Mouse (Mus musculus): Measurements from ENCODE around the gene Ubash3b. TPM values are rescaled to one million over a fixed set of nuclear protein-coding genes. Genes with fewer than 3 reads are reported as not detected.

Gene Ubash3b
- polyA plus RNA-seq, 1 experiment, result 85.5 TPM

DNA sequence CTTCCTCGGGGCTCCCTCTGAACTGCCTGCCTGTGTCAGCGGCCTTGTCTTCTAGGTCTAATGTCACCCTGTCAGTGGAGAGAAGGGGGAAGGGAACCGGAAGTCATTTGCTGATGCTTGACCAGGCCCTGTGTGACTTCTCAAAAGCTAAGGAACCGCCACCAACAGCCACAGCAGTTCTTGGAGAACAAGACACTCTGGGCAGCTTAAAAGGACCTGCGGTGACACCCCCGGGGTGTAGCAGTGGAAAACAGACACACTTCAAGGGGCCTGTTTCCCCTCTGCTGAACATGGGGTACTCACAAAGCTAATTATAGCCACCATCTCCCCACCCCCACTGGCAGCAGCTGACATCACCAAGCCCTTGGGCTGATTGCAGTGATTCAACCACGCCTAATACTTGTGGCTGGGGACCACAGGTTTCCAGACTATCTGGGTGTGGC, 56.3 kb downstream of the Ubash3b start:
- TF ChIP-seq GATA1 (IDR thresholded peaks at IDR 0.05; ENCODE audit: borderline replicate concordance, low read length) (no peak), FLI1 (IDR thresholded peaks at IDR 0.05; ENCODE audit: low read length) (no peak)
- H3K4me1 ChIP-seq, result peaks cover 98% of the 10 kb centered on the region
- peak overlapping the region; percentile 47 for H3K4me3 ChIP-seq (replicated peaks)
- H3K36me3 ChIP-seq (replicated peaks; ENCODE audit: low read length), result peaks cover 97% of the 10 kb centered on the region
- no peaks in the 10 kb centered on the region for H3K27me3 ChIP-seq (replicated peaks)
- H3K9me3 ChIP-seq, result no peaks in the 10 kb centered on the region

GRCm38 (mm10) chr9:41103722-41104121, 57.8 kb downstream of the Ubash3b start:
- Histone ChIP-seq H3K36me3 (replicated peaks; ENCODE audit: low read length) (peaks cover 100% of the 10 kb centered on the region), H3K4me1 (peaks cover 98% of the 10 kb centered on the region), H3K9me3 (no peaks in the 10 kb centered on the region), H3K27me3 (replicated peaks) (no peaks in the 10 kb centered on the region), H3K4me3 (replicated peaks) (no peak overlapping the region)
- TF ChIP-seq FLI1 (IDR thresholded peaks at IDR 0.05; ENCODE audit: low read length) (no peak), GATA1 (IDR thresholded peaks at IDR 0.05; ENCODE audit: borderline replicate concordance, low read length) (no peak)

GRCm38 (mm10) chr9:41102613-41103012, 58.9 kb downstream of the Ubash3b start:
- TF ChIP-seq GATA1 (IDR thresholded peaks at IDR 0.05; ENCODE audit: borderline replicate concordance, low read length) (no peak), FLI1 (IDR thresholded peaks at IDR 0.05; ENCODE audit: low read length) (no peak)
- H3K4me3 ChIP-seq (replicated peaks), result no peak overlapping the region
- no peaks in the 10 kb centered on the region for H3K27me3 ChIP-seq (replicated peaks)
- peaks cover 100% of the 10 kb centered on the region for H3K36me3 ChIP-seq (replicated peaks; ENCODE audit: low read length)
- no peaks in the 10 kb centered on the region for H3K9me3 ChIP-seq
- H3K4me1 ChIP-seq, result peaks cover 98% of the 10 kb centered on the region

GRCm38 (mm10) chr9:41099897-41100296, 61.6 kb downstream of the Ubash3b start:
- Histone ChIP-seq H3K36me3 (replicated peaks; ENCODE audit: low read length) (peaks cover 94% of the 10 kb centered on the region), H3K4me1 (peaks cover 92% of the 10 kb centered on the region), H3K4me3 (replicated peaks) (no peak overlapping the region), H3K9me3 (no peaks in the 10 kb centered on the region), H3K27me3 (replicated peaks) (no peaks in the 10 kb centered on the region)
- TF ChIP-seq FLI1 (IDR thresholded peaks at IDR 0.05; ENCODE audit: low read length) (no peak), GATA1 (IDR thresholded peaks at IDR 0.05; ENCODE audit: borderline replicate concordance, low read length) (no peak)

DNA sequence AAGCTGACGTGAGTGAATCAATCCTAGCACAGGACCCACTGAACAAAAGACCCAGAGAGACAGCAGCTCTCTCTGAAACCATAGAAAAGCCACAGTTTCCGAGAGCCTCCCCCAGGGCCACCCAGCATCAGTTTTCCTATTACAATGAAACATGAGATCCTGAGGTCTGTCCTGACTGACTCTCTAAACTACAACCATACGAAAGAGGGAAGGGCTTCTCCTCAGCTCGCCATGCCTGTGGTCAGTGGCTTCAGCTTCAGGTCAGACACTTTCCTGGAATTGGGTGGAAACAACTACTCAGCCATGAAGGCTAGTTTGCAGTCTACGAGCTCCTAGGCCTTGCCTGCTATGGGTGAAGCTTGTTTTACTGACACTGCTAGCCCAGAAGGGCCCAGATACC, 62.4 kb downstream of the Ubash3b start:
- TF ChIP-seq FLI1 (IDR thresholded peaks at IDR 0.05; ENCODE audit: low read length) (no peak), GATA1 (IDR thresholded peaks at IDR 0.05; ENCODE audit: borderline replicate concordance, low read length) (no peak)
- peaks cover 94% of the 10 kb centered on the region for H3K4me1 ChIP-seq

GRCm38 (mm10) chr9:41098065-41098464, 63.4 kb downstream of the Ubash3b start:
- H3K27me3 ChIP-seq (replicated peaks), result no peaks in the 10 kb centered on the region
- no peaks in the 10 kb centered on the region for H3K9me3 ChIP-seq
- peaks cover 94% of the 10 kb centered on the region for H3K36me3 ChIP-seq (replicated peaks; ENCODE audit: low read length)
- no peak overlapping the region for H3K4me3 ChIP-seq (replicated peaks)
- peaks cover 94% of the 10 kb centered on the region for H3K4me1 ChIP-seq
- TF ChIP-seq GATA1 (IDR thresholded peaks at IDR 0.05; ENCODE audit: borderline replicate concordance, low read length) (no peak), FLI1 (IDR thresholded peaks at IDR 0.05; ENCODE audit: low read length) (no peak)

More for the DNA sequence above, 62.4 kb downstream of the Ubash3b start:
- H3K27me3 ChIP-seq (replicated peaks), result no peaks in the 10 kb centered on the region
- no peaks in the 10 kb centered on the region for H3K9me3 ChIP-seq
- H3K4me3 ChIP-seq (replicated peaks), result peak overlapping the region; percentile 69
- H3K36me3 ChIP-seq (replicated peaks; ENCODE audit: low read length), result peaks cover 94% of the 10 kb centered on the region

- Histone ChIP-seq H3K27me3 (replicated peaks) (no peaks in the 10 kb centered on the region), H3K9me3 (no peaks in the 10 kb centered on the region), H3K4me1 (peaks cover 92% of the 10 kb centered on the region), H3K36me3 (replicated peaks; ENCODE audit: low read length) (peaks cover 89% of the 10 kb centered on the region), H3K4me3 (replicated peaks) (peak overlapping the region; percentile 14)
- TF ChIP-seq GATA1 (IDR thresholded peaks at IDR 0.05; ENCODE audit: borderline replicate concordance, low read length) (no peak), FLI1 (IDR thresholded peaks at IDR 0.05; ENCODE audit: low read length) (no peak)
Measured at GRCm38 (mm10) chr9:41091993-41092392, 69.5 kb downstream of the Ubash3b start.

DNA sequence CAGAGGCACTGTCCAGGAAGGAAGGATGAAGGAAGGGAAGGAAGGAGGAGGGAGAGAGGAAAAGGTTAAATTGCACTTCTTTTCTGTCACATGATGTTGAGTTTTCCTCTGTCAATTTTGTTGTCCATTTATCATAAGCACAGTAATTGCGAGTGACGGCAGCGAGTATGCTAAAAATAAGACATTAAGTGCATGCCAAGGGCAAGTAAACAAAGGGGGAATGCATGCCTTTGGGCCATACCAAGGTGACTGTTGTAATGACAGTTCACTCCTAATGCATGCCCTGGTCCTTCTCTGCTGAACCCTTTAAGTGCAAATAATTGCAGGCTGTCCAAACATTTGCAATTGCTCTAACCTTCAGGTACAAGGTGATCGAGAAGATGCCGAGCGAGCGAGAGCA, 70.3 kb downstream of the Ubash3b start:
- Histone ChIP-seq H3K27me3 (replicated peaks) (no peaks in the 10 kb centered on the region), H3K4me1 (peaks cover 93% of the 10 kb centered on the region), H3K9me3 (no peaks in the 10 kb centered on the region), H3K36me3 (replicated peaks; ENCODE audit: low read length) (peaks cover 89% of the 10 kb centered on the region), H3K4me3 (replicated peaks) (peak overlapping the region; percentile 71)
- TF ChIP-seq FLI1 (IDR thresholded peaks at IDR 0.05; ENCODE audit: low read length), result no peak
- TF ChIP-seq GATA1 (IDR thresholded peaks at IDR 0.05; ENCODE audit: borderline replicate concordance, low read length), result no peak

- Histone ChIP-seq H3K9me3 (no peaks in the 10 kb centered on the region), H3K27me3 (replicated peaks) (no peaks in the 10 kb centered on the region), H3K4me3 (replicated peaks) (peak overlapping the region; percentile 42), H3K4me1 (peaks cover 98% of the 10 kb centered on the region), H3K36me3 (replicated peaks; ENCODE audit: low read length) (peaks cover 83% of the 10 kb centered on the region)
- TF ChIP-seq GATA1 (IDR thresholded peaks at IDR 0.05; ENCODE audit: borderline replicate concordance, low read length), result no peak
- TF ChIP-seq FLI1 (IDR thresholded peaks at IDR 0.05; ENCODE audit: low read length), result no peak
Measured at GRCm38 (mm10) chr9:41087831-41088383, 73.6 kb downstream of the Ubash3b start.

GRCm38 (mm10) chr9:41084191-41084901, 77.2 kb downstream of the Ubash3b start:
- no peak for TF ChIP-seq GATA1 (IDR thresholded peaks at IDR 0.05; ENCODE audit: borderline replicate concordance, low read length)
- Histone ChIP-seq H3K4me3 (replicated peaks) (peak overlapping the region; percentile 88), H3K36me3 (replicated peaks; ENCODE audit: low read length) (peaks cover 84% of the 10 kb centered on the region), H3K9me3 (no peaks in the 10 kb centered on the region), H3K27me3 (replicated peaks) (no peaks in the 10 kb centered on the region), H3K4me1 (peaks cover 100% of the 10 kb centered on the region)

Data from megakaryocyte, embryonic 14.5 days (primary cell).